Mouse (Mus musculus) layer of hippocampus, postnatal 14 days (tissue): Measurements from ENCODE around the gene Ppt2. TPM values are rescaled to one million over a fixed set of nuclear protein-coding genes. Genes with fewer than 3 reads are reported as not detected.

Source experiments
- total RNA-seq, 2 experiments: library from RNA; stranded (reverse); gene quantifications; 2 replicates each; pipeline ENCODE4 v1.2.3; 2021

Ppt2 gene
- total RNA-seq, 2 experiments from 2014 or later = 36.6 to 42.2 TPM

Other genes starting within 250 kb of the Ppt2 start
- gene BC051142, start 229.7 kb downstream of the Ppt2 start, total RNA-seq = 1 to 10 TPM; 4.8 to 8.2 TPM
- not detected for gene Btnl4, start 151.2 kb downstream of the Ppt2 start, total RNA-seq
- gene Btnl6, start 111.2 kb downstream of the Ppt2 start, total RNA-seq = not detected
- gene Notch4, start 64.2 kb downstream of the Ppt2 start, total RNA-seq = 10 to 100 TPM; 12.8 to 16.7 TPM
- gene Gpsm3, start 38.7 kb downstream of the Ppt2 start, total RNA-seq = 1 to 10 TPM; 3.1 to 3.5 TPM
- 10 to 100 TPM; 43.5 to 52.7 TPM for gene Pbx2, start 37.2 kb downstream of the Ppt2 start, total RNA-seq
- 1 to 10 TPM; 1.2 to 1.5 TPM for gene Ager, start 30.6 kb downstream of the Ppt2 start, total RNA-seq
- 10 to 100 TPM; 85.7 to 92.9 TPM for gene Rnf5, start 24.8 kb downstream of the Ppt2 start, total RNA-seq
- 100 to 1,000 TPM; 156 to 167 TPM for gene Agpat1, start 24.2 kb downstream of the Ppt2 start, total RNA-seq
- 1 to 10 TPM; 4.3 to 8.7 TPM for gene Egfl8, start 12.5 kb downstream of the Ppt2 start, total RNA-seq
- gene Prrt1, start 1.0 kb upstream of the Ppt2 start, total RNA-seq = 100 to 1,000 TPM; 248 to 266 TPM
- gene Fkbpl, start 16.3 kb upstream of the Ppt2 start, total RNA-seq = 10 to 100 TPM; 16.0 to 17.1 TPM
- 10 to 100 TPM; 80.0 to 81.9 TPM for gene Atf6b, start 18.6 kb upstream of the Ppt2 start, total RNA-seq
- gene Tnxb, start 42.0 kb upstream of the Ppt2 start, total RNA-seq = 1 to 10 TPM; 4.6 to 5.4 TPM
- gene C4b, start 115.4 kb upstream of the Ppt2 start, total RNA-seq = 10 to 100 TPM; 11.6 to 14.0 TPM
- gene Cyp21a1, start 176.1 kb upstream of the Ppt2 start, total RNA-seq = not detected
- gene Stk19, start 208.4 kb upstream of the Ppt2 start, total RNA-seq = 10 to 100 TPM; 59.6 to 62.9 TPM
- 10 to 100 TPM; 35.9 to 39.3 TPM for gene Dxo, start 208.5 kb upstream of the Ppt2 start, total RNA-seq
- 10 to 100 TPM; 70.8 to 76.4 TPM for gene Skiv2l, start 221.7 kb upstream of the Ppt2 start, total RNA-seq
- 10 to 100 TPM; 29.6 to 30.9 TPM for gene Nelfe, start 221.9 kb upstream of the Ppt2 start, total RNA-seq
- gene Cfb, start 234.0 kb upstream of the Ppt2 start, total RNA-seq = under 1 TPM in 1 of 2 experiments, not detected in 1; 0.23 TPM